Mouse (Mus musculus) E14TG2a.4 (cell line): ENCODE measurements around the gene Tmem50b.
"Not testable (repeated sequence)": the region's sequence is repeated elsewhere in the genome, so short reads cannot be mapped to it uniquely, and the experiment has no call there.

Source experiments
- H3K27me3 ChIP-seq: 2 replicates; pipeline ENCODE4 v1.6.1; 2014; ENCODE audit warnings: low read length, control low read depth; ENCODE audit not compliant: insufficient read depth
- H3K36me3 ChIP-seq: 2 replicates; pipeline ENCODE4 v1.6.1; 2014; ENCODE audit warnings: low read length, control low read depth; ENCODE audit not compliant: insufficient read depth
- H3K4me1 ChIP-seq: replicated peaks from 2 replicates; pipeline ENCODE4 v1.6.1; 2014; ENCODE audit warnings: low read depth, low read length, control low read depth
- H3K4me3 ChIP-seq: replicated peaks from 2 replicates; pipeline ENCODE4 v1.5.1; 2014; ENCODE audit warnings: mild to moderate bottlenecking, low read length
- H3K9me3 ChIP-seq: 2 replicates; pipeline ENCODE4 v1.6.1; 2014; ENCODE audit warnings: low read length, control low read depth
- CTCF ChIP-seq: conservative IDR thresholded peaks from 2 replicates; pipeline ENCODE4 v1.5.1; 2014; ENCODE audit warnings: low read length
- NANOG ChIP-seq: IDR thresholded peaks from 2 replicates; pipeline ENCODE4 v1.6.1; 2014; ENCODE audit warnings: borderline replicate concordance, low read length, mixed read lengths
- POU5F1 ChIP-seq: IDR thresholded peaks from 2 replicates; pipeline ENCODE4 v1.6.1; 2014; ENCODE audit warnings: low read length, borderline replicate concordance

Tmem50b gene

GRCm38 (mm10) chr16:91597672-91598010 is at the start of gene Tmem50b:
Gene Tmem50b, minus strand, starts transcription at chr16:91597800.
- H3K4me1 ChIP-seq: peaks cover 20% of the 10 kb centered on the region
- peaks cover 23% of the 10 kb centered on the region for H3K27me3 ChIP-seq
- no peaks in the 10 kb centered on the region for H3K9me3 ChIP-seq
- peaks cover 14% of the 10 kb centered on the region for H3K36me3 ChIP-seq
- H3K4me3 ChIP-seq: peak within 1 kb of the TSS; percentile 89
- TF ChIP-seq POU5F1 (no peak), CTCF (no peak), NANOG (no peak)

- H3K4me3 ChIP-seq: peak within 1 kb of the TSS; percentile 94
- H3K27me3 ChIP-seq: no peaks in the 10 kb centered on the region
- peaks cover 47% of the 10 kb centered on the region for H3K36me3 ChIP-seq
- TF ChIP-seq CTCF (no peak), POU5F1 (no peak), NANOG (no peak)
- H3K9me3 ChIP-seq: no peaks in the 10 kb centered on the region
- H3K4me1 ChIP-seq: peaks cover 58% of the 10 kb centered on the region
Measured at GRCm38 (mm10) chr16:91646681-91647419, 49.2 kb upstream of the Tmem50b start, which contains the start of gene Gart. Gene Gart, minus strand, starts transcription at chr16:91646952.

GRCm38 (mm10) chr16:91645995-91646602 is 48.5 kb upstream of the Tmem50b start:
- Histone ChIP-seq H3K4me1 (peaks cover 52% of the 10 kb centered on the region), H3K36me3 (peaks cover 47% of the 10 kb centered on the region), H3K4me3 (peak overlapping the region; percentile 94), H3K9me3 (no peaks in the 10 kb centered on the region), H3K27me3 (no peaks in the 10 kb centered on the region)
- no peak for TF ChIP-seq NANOG
- TF ChIP-seq POU5F1: no peak
- no peak for TF ChIP-seq CTCF

GRCm38 (mm10) chr16:91645420-91645819 is 47.8 kb upstream of the Tmem50b start:
- H3K36me3 ChIP-seq: peaks cover 50% of the 10 kb centered on the region
- H3K9me3 ChIP-seq, H3K27me3 ChIP-seq: not testable (repeated sequence)
- peaks cover 47% of the 10 kb centered on the region for H3K4me1 ChIP-seq
- H3K4me3 ChIP-seq: peak overlapping the region; percentile 94

GRCm38 (mm10) chr16:91644901-91645300 is 47.3 kb upstream of the Tmem50b start:
- Histone ChIP-seq H3K9me3 (no peaks in the 10 kb centered on the region), H3K4me3 (peak overlapping the region; percentile 66), H3K36me3 (peaks cover 53% of the 10 kb centered on the region), H3K27me3 (no peaks in the 10 kb centered on the region), H3K4me1 (peaks cover 41% of the 10 kb centered on the region)
- no peak for TF ChIP-seq NANOG
- no peak for TF ChIP-seq CTCF
- TF ChIP-seq POU5F1: no peak

- H3K36me3 ChIP-seq: peaks cover 99% of the 10 kb centered on the region
- TF ChIP-seq NANOG (no peak), CTCF (no peak), POU5F1 (no peak)
- H3K4me1 ChIP-seq: peaks cover 51% of the 10 kb centered on the region
Measured at GRCm38 (mm10) chr16:91640171-91640570, 42.6 kb upstream of the Tmem50b start.

GRCm38 (mm10) chr16:91639636-91640035 is 42.0 kb upstream of the Tmem50b start:
- H3K36me3 ChIP-seq: peaks cover 100% of the 10 kb centered on the region
- no peak for TF ChIP-seq NANOG
- no peak for TF ChIP-seq POU5F1
- TF ChIP-seq CTCF: no peak
- H3K9me3 ChIP-seq: no peaks in the 10 kb centered on the region

More at GRCm38 (mm10) chr16:91640171-91640570, 42.6 kb upstream of the Tmem50b start:
- Histone ChIP-seq H3K9me3 (no peaks in the 10 kb centered on the region), H3K27me3 (no peaks in the 10 kb centered on the region), H3K4me3 (no peak overlapping the region)

GRCm38 (mm10) chr16:91639161-91639560 is 41.6 kb upstream of the Tmem50b start:
- H3K4me3 ChIP-seq: no peak overlapping the region
- H3K36me3 ChIP-seq: peaks cover 100% of the 10 kb centered on the region
- peaks cover 45% of the 10 kb centered on the region for H3K4me1 ChIP-seq
- TF ChIP-seq CTCF (no peak), NANOG (no peak), POU5F1 (no peak)
- no peaks in the 10 kb centered on the region for H3K27me3 ChIP-seq
- H3K9me3 ChIP-seq: no peaks in the 10 kb centered on the region

More at GRCm38 (mm10) chr16:91639636-91640035, 42.0 kb upstream of the Tmem50b start:
- H3K27me3 ChIP-seq: no peaks in the 10 kb centered on the region
- no peak overlapping the region for H3K4me3 ChIP-seq
- peaks cover 49% of the 10 kb centered on the region for H3K4me1 ChIP-seq
